Mouse (Mus musculus) macrophage (primary cell): Measurements from ENCODE around the gene 5730455P16Rik. TPM values are rescaled to one million over a fixed set of nuclear protein-coding genes. Genes with fewer than 3 reads are reported as not detected.
"Not testable (repeated sequence)": the region's sequence is repeated elsewhere in the genome, so short reads cannot be mapped to it uniquely, and the experiment has no call there.

Experiments used
- H3K27ac ChIP-seq: fragments of 350-480 bp; formaldehyde crosslinking; 2 replicates; pipeline ENCODE4 v1.9.0; 2021
- H3K36me3 ChIP-seq: fragments of 350-480 bp; formaldehyde crosslinking; 2 replicates; pipeline ENCODE4 v1.9.0; 2021; ENCODE audit errors: inconsistent target
- H3K4me3 ChIP-seq: fragments of 350-480 bp; formaldehyde crosslinking; 2 replicates; pipeline ENCODE4 v1.9.0; 2021; ENCODE audit errors: inconsistent target
- H3K79me2 ChIP-seq: fragments of 350-480 bp; formaldehyde crosslinking; 2 replicates; pipeline ENCODE4 v1.9.0; 2021; ENCODE audit errors: inconsistent target
- WGBS: methylation state at CpG from one replicate; pipeline ENCODE4 v1.1.7; 2026; ENCODE audit warnings: inconsistent platforms; ENCODE audit not compliant: missing documents; 5-methylcytosine and 5-hydroxymethylcytosine counted together
- polyA plus RNA-seq: library from polyadenylated mRNA; stranded (reverse); fragments of 250-400 nt; gene quantifications from 3 replicates; pipeline ENCODE4 v1.2.4, GENCODE M21; 2018; ENCODE audit warnings: inconsistent platforms

5730455P16Rik gene
- polyA plus RNA-seq, 1 experiment from 2014 or later = 10.3 TPM

DNA sequence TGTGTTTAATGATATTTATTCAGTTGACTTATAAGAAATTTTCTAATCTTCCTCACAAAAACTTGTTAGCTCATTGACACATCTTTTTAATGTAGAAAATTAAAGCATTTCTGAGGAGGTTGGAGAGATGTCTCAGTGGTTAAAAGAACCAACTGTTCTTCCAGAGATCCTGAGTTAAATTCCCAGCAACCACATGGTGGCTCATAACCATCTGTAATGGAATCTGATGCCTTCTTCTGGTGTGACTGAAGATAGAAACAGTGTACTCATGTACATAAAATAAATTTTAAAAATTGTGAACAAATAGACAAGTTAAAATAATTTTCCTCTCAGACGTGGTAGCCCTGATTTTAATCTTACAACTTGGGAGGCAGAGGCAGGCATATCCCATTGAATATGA lies 12.1 kb upstream of the 5730455P16Rik start:
- 100% methylated on average over 1 of the region's 1 CpGs for WGBS
- no peak overlapping the region for H3K27ac ChIP-seq
- no peak overlapping the region for H3K4me3 ChIP-seq
- H3K79me2 ChIP-seq = peaks cover 100% of the 10 kb centered on the region
- H3K36me3 ChIP-seq = peaks cover 67% of the 10 kb centered on the region

DNA sequence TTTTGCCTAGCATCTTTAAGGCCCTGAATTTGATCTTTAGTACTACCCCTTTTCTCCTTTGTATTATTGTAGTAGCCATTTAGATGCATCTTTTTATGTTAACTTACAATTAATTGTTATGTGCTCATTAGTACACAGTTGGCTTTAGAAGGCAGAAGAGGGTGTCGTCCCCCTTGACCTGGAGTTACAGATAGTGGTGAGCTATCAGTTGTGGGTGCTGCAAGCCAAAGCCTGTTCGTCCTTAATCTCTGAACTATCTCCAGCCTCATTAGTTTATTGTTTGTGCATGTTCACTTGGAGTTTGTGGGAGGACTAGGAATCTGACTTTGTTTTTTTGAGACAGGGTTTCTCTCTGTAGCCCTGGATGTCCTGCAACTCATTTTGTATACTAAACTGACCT lies 9.0 kb upstream of the 5730455P16Rik start:
- WGBS = 68% methylated on average over 2 of the region's 2 CpGs
- peaks cover 88% of the 10 kb centered on the region for H3K79me2 ChIP-seq
- no peak overlapping the region for H3K27ac ChIP-seq
- peaks cover 39% of the 10 kb centered on the region for H3K36me3 ChIP-seq
- H3K4me3 ChIP-seq = no peak overlapping the region

DNA sequence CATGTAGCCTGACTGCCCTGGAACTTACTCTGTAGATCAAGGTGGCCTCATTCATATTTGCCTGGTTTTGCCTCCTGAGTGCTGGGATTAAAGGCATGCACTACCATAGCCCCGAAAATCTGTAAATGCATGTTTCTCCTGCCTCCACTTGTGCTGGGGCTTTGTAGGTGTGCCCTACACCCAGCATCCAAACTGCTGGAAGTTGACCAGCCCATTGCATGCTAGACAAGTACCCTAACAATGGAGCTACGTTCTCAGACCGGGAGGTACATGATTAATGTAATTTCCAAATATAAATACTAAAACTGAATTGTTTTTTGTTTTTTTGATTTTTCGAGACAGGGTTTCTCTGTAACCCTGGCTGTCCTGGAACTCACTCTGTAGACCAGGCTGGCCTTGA lies 7.2 kb upstream of the 5730455P16Rik start:
- peaks cover 21% of the 10 kb centered on the region; the same call in 1 of the 2 replicates for H3K36me3 ChIP-seq
- peaks cover 70% of the 10 kb centered on the region for H3K79me2 ChIP-seq

DNA sequence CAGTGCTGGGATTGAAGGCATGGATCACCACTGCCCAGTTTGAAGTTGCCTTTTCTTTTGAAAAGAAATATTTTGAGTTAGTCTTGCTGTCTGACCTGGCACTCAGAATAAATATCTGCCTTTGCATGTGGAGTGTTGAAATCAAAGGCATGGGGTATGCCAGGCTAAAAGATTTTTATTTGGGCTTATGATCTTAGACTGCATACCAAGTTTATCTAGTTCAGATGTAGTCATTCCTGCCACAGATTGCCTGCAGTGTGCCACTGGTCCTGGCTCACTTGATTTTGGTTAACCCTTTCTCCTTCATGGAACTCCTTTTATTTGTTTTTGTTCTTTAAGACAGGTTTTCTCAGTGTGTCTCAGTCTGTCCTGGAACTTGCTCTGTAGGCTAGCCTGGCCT lies 6.6 kb upstream of the 5730455P16Rik start:
- H3K36me3 ChIP-seq = peaks cover 18% of the 10 kb centered on the region; the same call in 1 of the 2 replicates
- peak overlapping the region; percentile 100 for H3K4me3 ChIP-seq
- peaks cover 64% of the 10 kb centered on the region for H3K79me2 ChIP-seq
- H3K27ac ChIP-seq = peak overlapping the region; percentile 99

More for the DNA sequence above, 7.2 kb upstream of the 5730455P16Rik start:
- 24% methylated on average over 4 of the region's 4 CpGs for WGBS
- no peak overlapping the region for H3K27ac ChIP-seq
- peak overlapping the region; percentile 100 for H3K4me3 ChIP-seq

DNA sequence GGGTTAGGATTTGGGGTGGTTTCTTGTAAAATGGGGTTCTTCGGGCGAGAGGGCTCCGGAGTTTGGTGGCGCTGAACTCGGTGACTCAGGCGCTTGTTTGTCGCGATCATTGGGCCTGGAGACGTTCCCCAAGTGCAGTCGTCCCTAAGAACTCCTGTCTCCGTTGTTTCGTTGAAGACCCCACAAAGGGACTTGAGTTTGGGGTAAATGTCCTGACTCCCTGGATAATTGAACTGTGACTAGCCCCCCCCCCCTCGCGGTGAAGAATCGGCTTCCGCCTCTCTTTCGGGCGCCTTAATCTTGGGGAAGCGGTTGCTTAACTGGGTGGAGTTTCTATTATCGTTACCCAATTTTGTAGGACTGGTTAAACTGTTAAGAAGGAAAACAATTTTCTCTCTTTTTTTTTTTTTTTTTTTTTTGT lies 5.8 kb upstream of the 5730455P16Rik start:
- Histone ChIP-seq H3K79me2 (peaks cover 56% of the 10 kb centered on the region), H3K4me3 (peak overlapping the region; percentile 100), H3K36me3 (peaks cover 11% of the 10 kb centered on the region; the same call in 1 of the 2 replicates), H3K27ac (peak overlapping the region; percentile 99)
- under 1% methylated on average over 19 of the region's 20 CpGs for WGBS

DNA sequence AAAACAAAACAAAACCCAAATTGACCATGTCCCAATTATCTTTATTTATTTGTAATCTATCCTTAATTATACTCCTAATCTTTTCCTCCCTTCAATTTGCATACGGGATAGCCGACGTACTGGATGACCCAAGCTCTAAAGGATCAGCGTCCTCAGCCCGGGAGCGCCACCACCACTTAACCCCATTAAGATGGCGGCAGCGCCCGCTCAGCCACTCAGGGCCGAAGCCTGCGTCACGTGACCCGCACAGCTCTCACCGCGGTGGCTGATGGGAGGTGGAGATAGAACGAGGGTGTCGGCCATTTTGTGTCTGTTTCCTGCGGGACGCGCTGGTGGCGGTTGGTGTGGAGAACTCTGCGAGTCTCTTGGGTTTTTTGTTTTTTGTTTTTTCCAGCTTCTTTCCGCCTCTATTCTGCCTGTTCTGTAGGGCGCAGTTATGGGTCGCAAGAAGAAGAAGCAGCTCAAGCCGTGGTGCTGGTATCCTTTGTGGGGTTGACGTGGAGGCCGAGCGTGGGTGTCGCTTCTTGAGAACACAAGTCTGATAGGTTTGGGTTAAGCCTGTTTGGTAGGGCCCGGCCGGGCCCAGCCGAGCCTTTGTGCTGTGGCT lies 5.3 kb upstream of the 5730455P16Rik start, which contains the start of gene Zfp207:
Zfp207 (plus strand) TSS at position 261 of the 607 bp plus-strand sequence.
- Histone ChIP-seq H3K36me3 (0 out of 2 replicates have a peak, but pooled peaks cover 9% of the 10 kb centered on the region), H3K79me2 (peaks cover 51% of the 10 kb centered on the region), H3K4me3 (peak within 1 kb of the TSS; percentile 100), H3K27ac (peak within 1 kb of the TSS; percentile 99)
- under 1% methylated on average over 31 of the region's 33 CpGs for WGBS

DNA sequence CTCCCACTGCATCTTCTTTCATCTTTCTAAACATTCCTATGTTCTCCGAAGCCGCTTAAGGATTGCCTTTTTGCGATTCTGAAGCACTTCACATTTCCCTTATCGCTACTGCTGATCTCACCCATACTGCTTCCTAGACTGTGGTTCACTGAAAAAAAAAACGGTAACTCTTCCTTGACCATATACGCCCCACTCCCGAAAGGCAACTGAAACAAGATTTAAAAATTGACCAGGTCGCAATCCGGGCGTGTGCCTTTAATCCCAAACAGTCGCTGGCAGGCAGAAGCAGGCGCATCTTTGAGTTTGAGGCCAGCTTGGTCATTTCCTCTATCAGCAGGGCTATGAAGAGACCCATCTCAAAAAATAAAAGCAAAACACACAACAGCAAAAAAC lies 4.8 kb upstream of the 5730455P16Rik start:
- 1% methylated on average over 12 of the region's 12 CpGs for WGBS
- Histone ChIP-seq H3K4me3 (peak overlapping the region; percentile 100), H3K27ac (peak overlapping the region; percentile 99), H3K79me2 (peaks cover 46% of the 10 kb centered on the region), H3K36me3 (0 out of 2 replicates have a peak, but pooled peaks cover 6% of the 10 kb centered on the region)

DNA sequence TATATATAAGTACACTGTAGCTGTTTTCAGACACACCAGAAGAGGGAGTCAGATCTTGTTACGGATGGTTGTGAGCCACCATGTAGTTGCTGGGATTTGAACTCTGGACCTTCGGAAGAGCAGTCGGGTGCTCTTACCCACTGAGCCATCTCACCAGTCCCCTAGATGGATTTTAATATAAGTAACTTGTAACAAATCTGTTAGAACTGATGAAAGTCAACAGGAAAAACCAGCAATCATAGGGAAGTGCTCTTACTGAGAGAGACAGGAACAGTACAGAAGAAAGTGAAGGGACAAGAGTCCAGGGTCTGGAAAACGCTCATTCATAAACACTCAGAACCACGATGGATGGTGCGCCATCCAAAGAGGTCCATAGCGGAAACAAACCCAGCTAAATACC lies 1.4 kb upstream of the 5730455P16Rik start:
- not testable (repeated sequence) for H3K4me3 ChIP-seq, H3K27ac ChIP-seq
- WGBS = 95% methylated on average over 4 of the region's 7 CpGs
- Histone ChIP-seq H3K36me3 (peaks cover 12% of the 10 kb centered on the region; the same call in 1 of the 2 replicates), H3K79me2 (peaks cover 12% of the 10 kb centered on the region)

DNA sequence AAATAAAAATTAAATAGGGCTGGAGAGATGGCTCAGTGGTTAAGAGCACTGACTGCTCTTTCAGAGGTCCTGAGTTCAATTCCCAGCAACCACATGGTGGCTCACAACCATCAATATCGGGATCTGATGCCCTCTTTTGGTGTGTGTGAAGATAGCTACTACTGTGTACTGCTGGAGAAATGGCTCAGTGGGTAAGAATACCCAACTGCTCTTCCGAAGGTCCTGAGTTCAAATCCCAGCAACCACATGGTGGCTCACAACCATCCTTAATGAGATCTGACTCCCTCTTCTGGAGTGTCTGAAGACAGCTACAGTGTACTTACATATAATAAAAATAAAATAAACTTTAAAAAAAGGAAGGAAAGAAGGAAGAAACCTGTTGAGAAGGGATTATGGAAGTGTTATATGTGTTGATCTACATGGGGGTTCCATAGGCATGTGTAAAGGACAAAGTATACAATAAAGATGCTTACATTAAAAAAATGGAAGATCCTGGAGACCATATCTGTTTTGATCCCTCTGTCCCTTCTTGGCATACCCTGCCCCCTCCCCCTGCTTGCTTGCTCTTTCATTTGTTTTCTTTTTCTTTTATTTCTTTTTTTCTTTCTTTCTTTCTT lies 726 bp upstream of the 5730455P16Rik start:
- not testable (repeated sequence) for H3K27ac ChIP-seq, H3K79me2 ChIP-seq
- WGBS = 33% methylated on average over 1 of the region's 2 CpGs

DNA sequence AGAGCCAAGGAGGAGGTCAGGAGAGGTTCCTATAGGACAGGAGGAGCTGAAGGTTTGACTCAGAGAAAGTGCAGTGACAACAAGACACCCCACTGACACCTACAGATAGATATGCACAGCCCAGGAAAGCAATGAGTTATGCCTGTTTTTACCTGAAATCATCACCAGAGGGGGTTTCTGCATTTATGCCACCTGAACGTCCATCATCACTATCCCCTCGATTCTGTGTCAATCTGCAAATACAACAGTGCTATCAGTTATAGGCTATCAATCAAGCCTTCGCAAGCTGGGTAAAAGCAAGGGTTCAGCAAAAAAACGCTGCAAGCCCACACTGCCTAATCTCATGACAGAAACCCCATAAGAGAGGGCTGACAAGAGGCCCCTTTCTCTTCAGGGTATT lies 1.2 kb downstream of the 5730455P16Rik start:
- WGBS = 81% methylated on average over 4 of the region's 4 CpGs

More for the DNA sequence above, 726 bp upstream of the 5730455P16Rik start:
- H3K36me3 ChIP-seq = peaks cover 19% of the 10 kb centered on the region; the same call in 1 of the 2 replicates
- H3K4me3 ChIP-seq = peak overlapping the region; percentile 70

DNA sequence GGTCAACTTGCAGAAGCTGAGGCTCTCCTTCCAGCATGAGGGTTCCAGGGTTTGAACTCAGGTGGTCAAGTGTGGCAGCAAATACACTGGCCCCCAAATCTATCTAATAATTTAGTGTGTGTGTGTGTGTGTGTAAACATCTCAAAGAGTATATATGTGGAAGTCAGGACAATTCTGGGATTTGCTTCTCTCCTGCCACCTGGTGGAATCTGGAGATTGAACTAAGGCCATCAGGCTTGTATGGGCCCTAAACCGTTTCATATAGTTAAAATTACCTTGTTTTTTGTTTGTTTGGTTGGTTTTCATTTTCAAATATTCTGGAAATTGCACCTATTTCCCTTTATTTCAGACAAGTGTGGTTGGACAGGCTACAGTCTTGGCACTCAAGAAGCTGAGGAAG lies 8.9 kb downstream of the 5730455P16Rik start:
- Histone ChIP-seq H3K36me3 (peaks cover 47% of the 10 kb centered on the region), H3K4me3 (no peak overlapping the region), H3K79me2 (no peaks in the 10 kb centered on the region), H3K27ac (no peak overlapping the region)
- WGBS = 94% methylated on average over 1 of the region's 1 CpGs

More for the DNA sequence above, 1.2 kb downstream of the 5730455P16Rik start:
- H3K4me3 ChIP-seq = no peak overlapping the region
- H3K36me3 ChIP-seq = peaks cover 28% of the 10 kb centered on the region; the same call in 1 of the 2 replicates
- no peaks in the 10 kb centered on the region for H3K79me2 ChIP-seq
- H3K27ac ChIP-seq = no peak overlapping the region

DNA sequence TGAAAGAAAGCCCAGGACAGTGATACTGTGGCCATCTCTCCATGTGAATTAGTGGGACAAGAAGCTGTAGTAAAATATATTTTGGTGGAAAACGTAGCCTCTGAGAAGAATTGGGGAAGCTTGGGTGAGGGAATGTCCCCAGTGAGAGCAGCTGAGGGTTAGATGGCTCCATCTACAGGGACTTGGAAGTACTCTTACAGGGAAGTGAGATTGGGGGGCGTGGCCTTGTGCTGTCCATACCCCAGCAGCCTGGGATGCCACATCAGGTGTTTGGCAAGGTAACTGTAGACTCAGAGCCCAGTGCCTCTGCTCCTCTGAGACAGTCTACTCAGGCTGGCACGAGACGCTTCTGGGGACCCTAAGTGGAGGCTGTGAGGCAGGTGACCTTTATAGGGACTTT lies 23.0 kb downstream of the 5730455P16Rik start:
- no peaks in the 10 kb centered on the region for H3K36me3 ChIP-seq
- H3K27ac ChIP-seq = no peak overlapping the region
- no peak overlapping the region for H3K4me3 ChIP-seq
- 38% methylated on average over 4 of the region's 4 CpGs for WGBS
- no peaks in the 10 kb centered on the region for H3K79me2 ChIP-seq

DNA sequence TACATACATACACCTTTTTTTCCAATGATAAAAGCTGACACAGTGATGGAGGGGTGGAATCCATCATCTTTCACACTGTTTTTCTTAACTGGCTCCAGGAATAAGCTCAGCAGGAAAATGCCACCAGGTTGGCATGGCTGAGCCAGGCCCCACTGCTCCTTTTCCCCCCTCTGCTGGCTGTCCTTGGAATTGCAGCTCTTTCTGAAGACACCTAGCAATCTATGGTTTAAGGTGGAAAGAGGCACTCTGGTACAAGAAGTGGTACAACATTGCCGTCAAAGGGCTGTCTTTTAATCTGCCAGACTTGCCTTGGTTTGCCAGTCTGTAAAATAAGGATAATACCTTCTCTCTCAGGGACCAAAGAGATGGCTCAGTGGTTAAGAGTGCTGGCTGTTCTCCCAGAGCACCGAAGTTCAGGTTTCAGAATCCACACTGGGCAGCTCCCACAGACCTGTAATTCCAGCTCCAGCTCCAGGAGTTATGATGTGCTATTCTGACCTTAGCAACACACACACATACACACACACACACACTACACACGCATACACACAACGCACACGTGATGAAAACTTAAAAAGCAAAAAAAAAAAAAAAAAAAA lies 25.9 kb downstream of the 5730455P16Rik start:
- H3K79me2 ChIP-seq = no peaks in the 10 kb centered on the region
- H3K4me3 ChIP-seq = no peak overlapping the region
- 60% methylated on average over 5 of the region's 5 CpGs for WGBS
- no peak overlapping the region for H3K27ac ChIP-seq
- H3K36me3 ChIP-seq = no peaks in the 10 kb centered on the region

DNA sequence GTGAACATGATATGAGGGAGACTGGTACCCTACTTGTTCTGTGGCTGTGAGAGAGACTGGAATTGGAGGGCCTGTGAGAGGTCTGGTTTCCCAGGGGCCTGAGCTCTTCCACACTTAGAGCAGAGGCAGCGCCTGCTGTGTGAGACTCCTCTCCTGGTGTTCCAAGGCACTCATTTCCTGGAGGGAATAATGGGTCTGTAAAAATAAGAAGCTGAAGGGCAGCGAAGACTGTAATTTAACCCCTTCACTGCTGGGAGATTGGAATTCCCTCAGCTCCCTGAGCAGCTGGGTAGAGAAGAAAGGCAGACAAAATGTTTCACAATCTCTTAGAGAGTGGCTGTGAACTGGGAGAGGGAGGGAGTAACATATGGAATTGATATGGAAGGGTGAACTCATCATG lies 35.4 kb downstream of the 5730455P16Rik start:
- Histone ChIP-seq H3K4me3 (no peak overlapping the region), H3K79me2 (no peaks in the 10 kb centered on the region), H3K36me3 (no peaks in the 10 kb centered on the region), H3K27ac (no peak overlapping the region)
- WGBS = 83% methylated on average over 2 of the region's 2 CpGs

DNA sequence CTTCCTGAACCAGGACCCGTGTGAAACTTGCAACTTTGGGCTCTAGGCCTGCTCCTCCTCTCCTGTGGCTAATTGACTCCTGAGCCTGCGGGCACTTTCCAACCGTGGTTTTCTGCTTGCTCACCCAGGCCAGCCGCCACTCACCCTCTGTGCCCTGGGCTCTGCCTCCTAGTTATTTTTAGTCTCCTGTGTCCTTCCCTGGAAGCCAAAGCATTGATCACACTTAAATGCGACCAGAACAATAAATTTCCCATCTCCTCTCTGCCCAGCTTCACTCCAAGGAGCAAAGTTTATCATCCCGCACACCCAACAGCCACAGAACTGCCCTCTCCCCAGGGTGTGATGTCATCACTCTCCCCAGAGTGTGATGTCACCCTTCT lies 41.5 kb downstream of the 5730455P16Rik start:
- Histone ChIP-seq H3K36me3 (no peaks in the 10 kb centered on the region), H3K27ac (no peak overlapping the region), H3K4me3 (no peak overlapping the region), H3K79me2 (no peaks in the 10 kb centered on the region)
- 36% methylated on average over 6 of the region's 6 CpGs for WGBS
